Mouse (Mus musculus): ENCODE results near the gene Serpinb3d. TPM values are rescaled to one million over a fixed set of nuclear protein-coding genes. Genes with fewer than 3 reads are reported as not detected.

The Serpinb3d gene
- not detected for total RNA-seq (2023)

GRCm38 (mm10) chr1:107083406-107083805 lies at the start of gene Serpinb3d:
Serpinb3d (minus strand) TSS chr1:107083506.

GRCm38 (mm10) chr1:107052203-107052602 lies 31.1 kb downstream of the Serpinb3d start, which contains the start of gene Serpinb3a:
Serpinb3a (minus strand) TSS chr1:107052303.

Other genes with a start within 250 kb of the Serpinb3d start
- not detected for gene Serpinb5, start 222.3 kb downstream of the Serpinb3d start, total RNA-seq (2023)
- not detected for gene Serpinb12, start 149.1 kb downstream of the Serpinb3d start, total RNA-seq (2023)
- gene Serpinb13, start 102.5 kb downstream of the Serpinb3d start, total RNA-seq (2023), result not detected
- not detected for gene Serpinb3a, start 31.2 kb downstream of the Serpinb3d start, total RNA-seq (2023)
- not detected for gene Serpinb3b, start 194.9 kb upstream of the Serpinb3d start, total RNA-seq (2023)
- not detected for gene Serpinb3c, start 194.9 kb upstream of the Serpinb3d start, total RNA-seq (2023)

Data from B cell, adult 67 days (primary cell).